Mouse (Mus musculus) adrenal gland, postnatal 36 days (tissue): Measurements from ENCODE around the gene Gcsh. TPM values are rescaled to one million over a fixed set of nuclear protein-coding genes. Genes with fewer than 3 reads are reported as not detected.

Source experiments
- total RNA-seq, 2 experiments: library from RNA; stranded (reverse); gene quantifications; 2 replicates each; pipeline ENCODE4 v1.2.3; 2021

Gene Gcsh
- total RNA-seq, 2 experiments from 2014 or later, result 125 to 176 TPM

Other genes starting within 250 kb of the Gcsh start
- 10 to 100 TPM; 54.0 to 60.9 TPM for gene Cmc2, start 72.1 kb downstream of the Gcsh start, total RNA-seq
- gene Cenpn, start 71.8 kb downstream of the Gcsh start, total RNA-seq, result 1 to 10 TPM; 6.1 TPM
- 10 to 100 TPM; 23.1 to 24.4 TPM for gene Atmin, start 50.1 kb downstream of the Gcsh start, total RNA-seq
- 1 to 10 TPM; 1.2 to 2.7 TPM for gene 1700030J22Rik, start 14.6 kb downstream of the Gcsh start, total RNA-seq
- gene Pkd1l2, start 88.9 kb upstream of the Gcsh start, total RNA-seq, result 1 to 10 TPM; 1.3 to 3.7 TPM
- under 1 TPM; 0.30 to 0.79 TPM for gene Bco1, start 102.3 kb upstream of the Gcsh start, total RNA-seq
- 10 to 100 TPM; 11.4 to 13.0 TPM for gene Gan, start 164.6 kb upstream of the Gcsh start, total RNA-seq